Mouse (Mus musculus): Measurements from ENCODE around the gene Hdac4. TPM values are rescaled to one million over a fixed set of nuclear protein-coding genes. Genes with fewer than 3 reads are reported as not detected.

Hdac4 gene
- total RNA-seq, 4 experiments from 2014 or later: 79.8 to 118 (median 98.2) TPM

DNA sequence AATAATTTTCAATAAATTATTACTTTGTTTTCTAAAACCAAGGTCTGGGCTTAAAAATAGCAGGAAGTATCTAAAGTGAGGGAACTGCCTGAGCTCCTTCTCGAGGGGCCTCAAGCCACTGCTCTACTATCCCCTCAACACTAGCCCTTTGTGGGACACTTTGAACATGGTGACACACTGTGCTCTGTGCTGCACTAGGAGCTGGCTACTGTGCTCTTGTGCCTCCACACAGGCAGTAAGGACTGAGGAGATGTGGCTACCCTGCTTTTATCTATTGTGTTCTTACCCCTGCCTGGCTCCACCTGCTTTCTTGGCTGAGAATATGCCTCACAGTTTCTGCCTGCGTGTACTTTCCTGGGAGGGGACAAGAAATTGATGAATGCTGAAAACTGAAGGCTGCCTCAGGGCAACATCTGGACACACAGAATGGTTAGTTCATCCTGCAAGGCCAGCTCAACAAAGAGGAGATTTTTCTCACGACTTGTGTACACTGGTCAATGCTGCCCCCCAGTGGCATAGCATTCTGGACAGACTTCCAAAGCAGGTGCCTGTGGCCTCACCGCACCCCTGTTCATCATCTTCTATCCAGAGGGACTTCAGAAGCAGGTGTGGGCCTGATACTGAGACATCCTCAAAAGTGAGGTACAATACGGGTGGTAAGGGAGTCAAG, 226.7 kb downstream of the Hdac4 start:
- peak; percentile 32 to 48 for DNase-seq (ENCODE audit: low spot score in 2 of 2)

DNA sequence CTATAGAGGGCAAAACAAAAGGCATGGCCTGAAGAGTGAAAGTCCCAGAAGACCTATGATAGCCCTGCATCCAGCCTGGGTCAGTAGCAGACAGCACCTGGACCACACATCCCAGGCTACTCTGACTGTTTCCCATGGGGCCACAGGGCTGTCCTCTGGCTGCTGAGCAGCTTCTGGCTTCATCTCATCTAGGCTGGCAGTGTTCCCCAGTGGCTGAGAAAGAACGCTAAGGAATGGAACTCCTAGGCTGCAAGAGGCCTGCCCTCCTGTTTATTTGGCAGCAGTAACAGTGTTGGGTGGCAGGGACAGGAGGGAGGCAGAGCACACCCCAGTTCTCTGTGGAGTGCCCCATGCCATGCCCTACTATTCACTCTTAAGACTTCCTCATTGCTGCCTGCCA, 228.5 kb downstream of the Hdac4 start:
- peak; percentile 37 to 55 for DNase-seq (ENCODE audit: low spot score in 2 of 2)

DNA sequence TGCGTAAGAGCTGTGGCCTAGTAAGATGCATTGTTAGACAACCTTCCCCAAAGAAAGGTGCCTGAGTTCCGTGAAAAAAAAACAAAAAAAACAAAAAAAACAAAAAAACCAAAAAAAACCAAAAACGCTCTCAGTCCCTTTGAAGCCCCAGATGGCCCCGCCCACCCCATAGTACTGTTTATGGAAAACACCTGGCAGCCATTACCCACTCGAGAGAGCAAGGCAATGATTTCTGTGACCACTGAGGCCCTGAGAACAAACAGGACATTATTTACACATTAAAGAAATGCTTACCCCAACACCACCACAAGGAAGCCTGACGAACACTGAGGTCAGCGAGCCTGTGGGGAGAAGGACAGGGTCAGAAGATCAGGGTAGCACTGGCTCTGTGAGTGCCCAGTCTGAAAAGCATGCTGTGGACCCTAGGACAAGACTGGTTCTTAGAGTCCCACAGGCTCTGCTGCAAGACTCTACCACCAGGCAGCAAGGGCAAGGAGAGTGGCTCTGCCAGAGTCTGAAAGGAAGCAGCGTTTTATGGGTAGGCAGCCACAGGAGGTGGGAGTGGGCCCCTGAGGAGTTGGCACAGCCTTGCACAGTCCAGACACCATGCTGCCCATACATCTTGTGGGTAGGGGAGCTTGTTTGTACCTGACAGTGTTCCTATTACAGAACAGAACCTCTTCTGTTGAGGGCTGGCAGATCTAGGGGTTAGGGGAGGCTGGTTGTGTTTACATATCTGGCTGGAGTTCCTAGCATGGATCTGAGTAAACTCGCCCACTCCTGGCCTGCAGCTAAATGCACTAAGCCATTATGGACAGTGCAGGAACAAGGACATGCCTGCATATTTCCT, 230.8 kb downstream of the Hdac4 start:
- DNase-seq (ENCODE audit: low spot score in 2 of 2): no peak

DNA sequence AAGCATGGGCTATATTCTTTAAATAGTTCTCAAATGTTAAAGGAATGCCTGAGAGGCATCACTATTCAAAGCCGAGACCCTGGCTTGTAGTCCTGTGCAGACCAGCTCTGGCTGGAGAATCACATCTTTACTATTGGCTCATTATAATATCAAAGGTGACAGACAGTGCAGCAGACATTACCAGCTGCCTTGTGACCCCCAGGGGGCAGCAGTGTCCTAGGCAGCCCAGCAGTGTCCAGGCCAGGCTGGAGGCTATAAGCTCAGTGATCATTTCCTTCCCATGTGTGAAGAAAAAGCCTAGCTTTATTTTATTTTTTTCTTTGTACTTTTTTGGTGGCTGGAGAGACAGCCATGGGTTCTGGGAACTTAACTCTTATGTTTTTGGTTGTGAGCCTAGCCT, 233.2 kb downstream of the Hdac4 start:
- DNase-seq (ENCODE audit: low spot score in 2 of 2): peak in 1 of 2 experiments; percentile 31

DNA sequence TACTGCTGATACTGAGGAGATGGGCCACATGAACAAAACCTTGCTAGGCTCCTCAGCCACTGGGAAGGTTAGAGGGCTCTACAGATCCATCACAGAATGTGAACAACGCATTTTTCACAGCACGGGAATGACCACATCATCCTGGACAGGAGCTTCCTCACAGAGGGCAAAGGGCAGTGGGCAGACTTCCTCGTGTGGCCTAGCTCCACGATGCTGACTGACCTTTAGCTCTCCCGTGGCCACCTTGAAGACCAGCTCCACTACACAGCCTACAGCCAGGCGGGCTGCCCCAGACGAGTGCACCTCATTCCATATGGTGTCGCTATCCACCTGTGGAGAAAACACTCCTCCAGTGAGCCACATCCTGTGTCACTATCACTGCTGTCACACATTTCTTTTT, 234.3 kb downstream of the Hdac4 start:
- no peak for DNase-seq (ENCODE audit: low spot score in 2 of 2)

GRCm38 (mm10) chr1:91959891-91960290, 235.6 kb downstream of the Hdac4 start:
- DNase-seq (ENCODE audit: low spot score in 2 of 2): no peak

DNA sequence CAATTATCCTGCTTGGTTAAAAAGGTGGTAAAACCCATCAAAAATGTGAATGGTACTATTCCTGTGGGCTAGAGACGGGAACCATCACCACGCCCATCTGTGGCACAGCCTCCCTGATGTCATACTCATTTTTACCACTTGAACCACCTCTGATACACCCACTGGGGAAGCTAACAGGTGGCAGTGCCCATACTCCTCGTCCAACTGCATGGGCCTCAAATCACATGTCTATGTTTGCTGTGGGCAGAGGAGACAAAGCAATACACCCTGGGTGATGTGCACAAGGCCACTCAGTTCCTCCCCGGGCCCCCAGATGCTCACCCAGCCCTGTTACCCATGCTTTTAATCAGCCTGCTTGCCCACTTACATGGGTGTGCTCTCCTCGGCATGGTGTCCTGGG, 236.5 kb downstream of the Hdac4 start:
- no peak for DNase-seq (ENCODE audit: low spot score in 2 of 2)

DNA sequence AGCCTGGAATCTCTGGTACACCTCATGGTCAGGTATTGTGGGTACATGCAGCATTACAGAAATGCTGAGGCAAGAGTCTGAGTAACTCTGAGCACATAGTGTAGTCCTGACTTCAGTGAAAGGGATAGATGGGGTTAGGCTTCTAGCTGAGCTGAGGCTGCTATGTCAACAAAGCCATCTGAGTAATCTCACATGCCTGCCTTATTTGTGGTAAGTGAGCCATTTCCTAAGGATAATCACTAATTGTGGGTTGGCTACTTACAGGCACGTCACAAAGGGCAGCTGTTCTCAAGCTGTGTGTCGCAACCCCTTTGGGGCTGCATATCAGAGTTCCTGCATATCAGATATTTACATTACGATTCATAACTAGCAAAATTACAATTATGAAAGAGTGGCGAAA, 239.3 kb downstream of the Hdac4 start:
- DNase-seq (ENCODE audit: low spot score in 2 of 2): no peak

DNA sequence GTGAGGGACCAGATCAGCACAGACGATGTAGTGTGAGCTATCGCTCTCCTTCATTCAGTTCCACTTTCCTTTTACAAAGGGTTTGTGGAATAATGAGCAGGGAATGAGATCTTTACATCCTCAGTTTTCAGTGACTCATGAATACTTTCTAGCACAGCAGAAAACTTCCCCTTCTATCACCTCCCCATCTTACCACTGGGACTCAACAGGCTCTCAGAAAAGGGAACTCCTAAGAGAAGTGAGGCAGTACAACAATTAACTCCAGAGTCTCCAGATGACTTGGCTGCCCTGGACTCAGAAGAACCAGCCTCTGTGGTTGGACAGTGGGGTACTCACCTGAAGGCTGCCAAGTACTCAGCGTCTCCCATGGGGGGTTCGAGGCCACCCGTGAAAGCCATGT, 240.5 kb downstream of the Hdac4 start:
- DNase-seq (ENCODE audit: low spot score in 2 of 2): no peak

- DNase-seq (ENCODE audit: low spot score in 2 of 2): no peak
Measured at GRCm38 (mm10) chr1:91952912-91953311, 242.6 kb downstream of the Hdac4 start.

DNA sequence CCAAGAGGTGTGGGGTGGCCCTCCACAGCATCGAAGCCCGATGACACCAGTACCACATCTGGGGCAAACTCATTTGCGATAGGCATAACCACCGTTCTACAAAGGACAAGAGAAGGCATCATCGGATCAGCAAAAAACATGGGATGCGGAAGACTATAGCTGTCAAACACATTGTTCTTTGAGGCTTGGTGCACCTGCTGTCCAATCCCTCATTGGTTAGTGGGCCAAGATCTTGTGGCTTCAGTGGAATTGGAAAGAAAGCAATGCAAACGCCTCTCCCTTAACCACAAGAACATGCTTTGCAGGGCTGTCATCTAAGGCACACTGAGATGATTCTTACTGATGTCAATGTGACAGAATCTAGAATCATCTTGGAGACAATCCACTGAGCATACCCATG, 248.1 kb downstream of the Hdac4 start:
- DNase-seq (ENCODE audit: low spot score in 2 of 2): no peak

DNA sequence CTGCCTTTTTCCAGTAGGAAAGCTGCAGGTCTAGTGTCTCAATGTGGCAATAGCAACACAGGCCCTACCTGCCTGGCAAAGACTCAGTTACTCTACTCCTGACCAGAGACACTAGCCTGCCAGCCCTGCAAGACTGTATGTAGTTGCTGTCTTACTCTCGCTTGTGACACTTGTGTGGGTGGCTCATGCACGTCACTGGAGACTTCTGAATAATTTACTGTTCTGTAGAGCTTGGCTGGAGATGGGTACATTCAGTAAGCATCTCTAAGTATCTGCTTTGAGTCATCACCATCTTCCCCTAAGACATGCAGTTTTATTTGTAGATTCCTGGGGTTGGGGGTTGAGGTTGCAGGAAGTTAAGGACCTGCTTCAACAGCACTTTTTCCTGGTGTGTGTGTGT, 252.9 kb downstream of the Hdac4 start:
- peak; percentile 36 to 56 for DNase-seq (ENCODE audit: low spot score in 2 of 2)

DNA sequence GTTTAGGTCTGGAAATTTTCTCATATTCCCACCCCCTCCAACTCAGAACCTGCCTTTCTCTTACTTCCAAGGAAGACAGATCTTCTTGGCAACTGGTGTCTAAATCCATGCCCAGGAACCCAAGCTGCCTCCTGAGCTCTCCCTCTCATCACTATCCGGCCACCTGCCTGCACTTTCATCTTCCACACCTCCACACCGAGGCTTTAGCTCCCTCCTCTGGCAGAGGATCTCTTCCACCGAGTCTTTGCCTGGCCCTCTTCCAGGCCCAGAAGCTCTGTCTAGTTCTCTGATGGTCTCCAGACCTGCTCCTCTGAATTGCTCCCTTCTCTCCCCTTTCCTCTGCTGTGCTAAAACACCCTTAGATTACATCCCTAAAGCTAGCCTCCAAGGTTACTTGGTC, 253.5 kb downstream of the Hdac4 start:
- DNase-seq (ENCODE audit: low spot score in 2 of 2): no peak

- DNase-seq (ENCODE audit: low spot score in 2 of 2): no peak
Measured at GRCm38 (mm10) chr1:91941094-91941493, 254.4 kb downstream of the Hdac4 start.

DNA sequence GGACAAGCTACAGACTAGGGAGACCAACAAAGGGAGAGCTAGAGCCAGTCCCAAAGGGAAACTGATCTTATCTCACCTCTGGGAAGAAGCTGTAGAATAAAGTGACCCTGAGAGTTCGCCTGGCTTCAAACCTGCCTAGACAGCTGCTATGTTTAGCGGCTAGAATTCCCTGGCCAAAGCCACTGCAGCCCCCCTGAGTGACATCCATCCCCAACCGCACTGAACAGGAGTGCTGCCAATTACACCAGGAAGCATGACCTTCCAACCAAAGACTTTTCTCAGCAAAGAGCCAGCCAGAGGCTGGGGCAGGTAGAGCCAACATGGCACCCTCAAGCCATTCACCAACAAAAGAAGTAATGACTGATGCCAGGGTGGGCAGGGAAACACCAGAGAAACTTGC, 260.3 kb downstream of the Hdac4 start:
- DNase-seq (ENCODE audit: low spot score in 2 of 2): no peak

DNA sequence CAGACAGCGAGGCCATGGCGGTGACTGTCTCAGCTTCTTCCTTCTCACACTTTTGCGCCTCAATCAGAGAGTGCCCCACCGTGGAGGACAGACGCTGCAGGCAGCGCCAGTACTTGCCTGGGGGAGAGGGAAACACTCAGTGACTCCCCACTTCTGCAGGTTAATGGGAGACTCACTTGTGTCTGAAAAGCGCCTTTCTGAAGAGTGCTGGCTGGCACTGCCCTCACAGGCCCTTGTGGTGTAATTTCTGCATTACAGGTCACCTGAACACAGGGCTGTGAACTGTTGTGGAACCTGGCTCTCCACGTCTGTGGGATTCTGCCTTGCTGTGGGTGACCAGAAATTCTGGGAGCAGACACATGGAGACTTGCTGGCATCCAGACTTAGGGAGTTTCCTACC, 261.8 kb downstream of the Hdac4 start:
- DNase-seq (ENCODE audit: low spot score in 2 of 2): no peak

DNA sequence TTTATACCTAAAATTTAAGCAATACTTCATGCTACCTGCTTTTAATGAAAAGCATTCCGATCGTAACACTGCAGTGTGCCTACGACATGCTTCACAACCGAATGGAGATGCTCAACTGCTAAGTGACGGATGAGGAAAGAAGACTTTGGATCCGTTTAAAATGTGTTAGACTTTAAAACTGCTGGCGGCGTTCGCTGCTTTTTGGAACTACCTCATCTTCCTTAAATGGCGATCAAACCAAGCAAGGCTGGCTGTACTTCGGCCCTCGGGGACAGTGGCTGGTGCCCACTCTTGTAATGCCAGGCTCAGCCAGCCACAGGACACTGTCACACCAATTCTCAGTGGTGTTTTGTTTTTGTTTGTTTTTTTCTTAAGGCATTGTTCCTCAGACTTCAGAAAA, 263.3 kb downstream of the Hdac4 start:
- no peak for DNase-seq (ENCODE audit: low spot score in 2 of 2)

DNA sequence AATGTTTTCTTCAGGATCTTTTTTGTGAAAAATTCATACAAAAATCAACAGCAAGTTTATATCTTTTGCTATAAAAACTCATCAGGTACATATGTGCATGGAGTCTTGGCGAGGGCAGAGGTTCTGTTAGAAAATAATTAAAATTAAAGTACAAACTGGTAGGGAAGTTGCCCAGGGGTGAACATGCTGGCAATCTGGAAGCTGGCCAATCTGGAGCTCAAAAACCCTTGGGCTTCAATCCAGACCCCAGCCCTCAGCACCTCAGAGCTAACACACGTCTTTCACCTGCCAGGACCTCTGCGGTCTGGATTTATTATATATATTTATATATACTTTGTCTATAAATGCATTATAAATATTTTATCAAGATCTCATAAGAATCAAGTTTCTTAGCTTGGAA, 263.7 kb downstream of the Hdac4 start:
- no peak for DNase-seq (ENCODE audit: low spot score in 2 of 2)

DNA sequence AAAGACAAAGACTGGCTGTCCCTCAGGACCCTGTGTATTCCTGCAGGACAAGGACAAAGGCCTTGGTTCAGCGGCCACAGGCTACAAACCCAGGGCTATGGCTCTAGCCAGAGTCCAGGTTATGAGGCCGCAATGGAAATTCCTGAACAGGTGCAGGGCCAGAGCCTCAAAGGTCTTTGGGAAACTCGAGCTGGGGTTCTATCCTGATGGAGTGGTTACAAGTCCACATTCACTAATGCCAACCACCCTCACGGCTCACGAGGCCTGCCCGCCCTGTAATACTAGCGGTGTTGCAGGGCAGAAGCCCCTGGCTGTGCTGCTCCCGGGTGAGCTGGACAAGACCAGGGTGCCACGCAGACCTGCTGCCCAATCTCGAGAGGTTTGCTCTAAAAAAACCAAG, 264.3 kb downstream of the Hdac4 start:
- no peak for DNase-seq (ENCODE audit: low spot score in 2 of 2)

DNA sequence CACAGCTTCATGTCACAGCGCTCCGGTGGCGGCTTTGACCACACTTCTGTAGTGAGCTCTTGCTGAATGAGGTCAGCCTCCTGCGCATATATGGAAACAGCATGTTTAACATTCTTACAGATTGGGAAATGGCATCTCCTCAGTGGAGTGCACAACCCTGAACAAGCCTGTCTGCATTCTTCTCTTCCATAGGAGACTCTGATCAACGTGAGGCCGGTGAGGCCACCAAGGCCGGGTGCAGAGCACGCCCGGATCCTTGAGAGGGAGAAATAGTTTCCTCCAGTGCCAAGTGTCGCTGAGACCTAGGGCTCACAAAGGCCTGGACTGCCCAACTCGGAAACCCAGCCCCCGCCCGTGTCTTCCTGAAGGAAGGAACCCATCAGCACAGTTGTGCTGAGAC, 266.4 kb downstream of the Hdac4 start:
- no peak for DNase-seq (ENCODE audit: low spot score in 2 of 2)

DNA sequence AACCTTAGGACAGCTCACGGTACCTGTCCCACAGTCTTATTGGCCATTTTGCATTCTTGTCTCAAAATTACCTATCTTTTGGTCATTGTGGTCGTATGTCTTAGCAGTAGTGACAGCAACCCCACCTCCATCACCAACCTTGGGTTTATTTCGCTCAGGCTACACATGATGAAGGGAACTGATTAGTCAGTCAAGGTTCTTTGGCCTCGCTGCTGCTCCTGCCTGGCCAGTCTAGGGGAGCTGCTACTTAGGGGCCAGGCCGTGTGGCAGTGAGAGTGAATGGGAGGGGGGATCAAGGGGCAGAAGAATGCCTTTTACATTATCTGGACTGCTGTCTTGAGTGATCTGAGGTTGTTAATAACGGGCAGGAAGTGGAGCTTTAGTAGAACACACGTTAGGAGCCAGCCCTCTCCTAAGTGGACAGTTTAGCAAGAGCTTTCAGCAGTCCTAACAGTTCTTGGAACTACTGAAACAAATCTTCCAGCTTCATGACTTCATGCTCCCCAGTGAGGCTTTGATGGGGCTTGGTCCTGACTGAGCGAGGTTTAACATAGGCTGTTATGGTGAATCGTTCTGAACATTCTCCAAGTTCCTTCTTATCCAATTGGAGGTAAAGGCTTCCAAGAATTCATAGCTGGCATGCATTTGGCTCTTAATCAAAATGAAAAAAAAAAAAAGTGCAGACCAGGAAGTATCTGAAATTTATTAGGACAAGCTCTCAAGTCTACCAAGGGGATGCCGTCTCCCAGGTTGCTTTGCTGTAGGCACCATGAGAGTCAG, 267.8 kb downstream of the Hdac4 start:
- DNase-seq (ENCODE audit: low spot score in 2 of 2): no peak

DNA sequence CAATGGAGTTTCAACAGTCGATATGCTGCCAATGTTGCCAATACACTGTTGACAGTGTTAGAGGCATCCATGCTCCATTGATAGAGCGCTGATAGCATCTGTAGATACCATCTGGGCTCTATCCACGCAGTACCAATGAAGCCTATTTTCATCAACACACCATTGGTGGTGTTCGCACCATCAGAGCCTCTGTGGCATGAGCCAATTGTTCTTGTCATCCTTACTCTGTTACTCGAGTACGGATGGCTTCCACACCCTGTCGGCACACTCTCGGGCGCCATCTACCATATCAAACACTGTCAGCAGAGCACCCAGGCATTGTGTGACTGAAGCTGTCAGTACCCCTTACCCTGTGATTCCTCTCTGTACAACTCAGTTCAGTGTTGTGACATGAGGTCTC, 271.9 kb downstream of the Hdac4 start:
- peak; percentile 50 to 52 for DNase-seq (ENCODE audit: low spot score in 2 of 2)

All from layer of hippocampus, adult 8-10 months (tissue).